Mouse (Mus musculus): ENCODE measurements around the gene Plac9a. TPM values are rescaled to one million over a fixed set of nuclear protein-coding genes. Genes with fewer than 3 reads are reported as not detected.
"Not testable (repeated sequence)": the region's sequence is repeated elsewhere in the genome, so short reads cannot be mapped to it uniquely, and the experiment has no call there.

Gene Plac9a
- polyA plus RNA-seq, 1 experiment from 2014 or later = not detected

DNA sequence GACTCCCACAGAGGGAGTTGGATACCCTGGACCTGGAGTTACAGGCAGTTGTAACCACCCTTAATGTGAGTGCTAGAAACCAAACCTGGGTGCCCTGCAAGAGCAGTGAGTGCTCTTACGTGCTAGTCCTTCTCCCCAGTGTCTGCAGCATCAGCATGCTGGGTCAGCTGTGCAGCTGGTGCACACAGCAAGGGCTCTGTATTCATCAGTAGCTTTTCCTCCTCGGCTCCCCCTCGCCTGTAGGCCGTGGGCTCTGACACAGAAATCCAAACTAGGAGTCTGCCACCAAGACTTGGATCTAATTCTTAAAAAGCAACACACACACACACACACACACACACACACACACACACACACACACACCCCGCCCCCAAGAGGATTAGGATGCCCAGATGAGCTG, 2.3 kb upstream of the Plac9a start:
- not testable (repeated sequence) for H3K27me3 ChIP-seq (replicated peaks; ENCODE audit: control insufficient read depth, insufficient read depth, low read length); H3K4me3 ChIP-seq (ENCODE audit: low read depth, low read length); DNase-seq (ENCODE audit: low spot score); H3K4me1 ChIP-seq (ENCODE audit: control insufficient read depth, insufficient read depth, low read length); H3K9me3 ChIP-seq (ENCODE audit: control insufficient read depth, low read length); H3K4me2 ChIP-seq (ENCODE audit: low read depth, low read length); H3K36me3 ChIP-seq (ENCODE audit: control insufficient read depth, insufficient read depth, low read length); H3K9ac ChIP-seq (ENCODE audit: low read depth, low read length); H3K27ac ChIP-seq (replicated peaks; ENCODE audit: low read depth, low read length)
- WGBS = no CpG with 5 or more reads among the region's 5 CpGs
- peak; percentile 72; the same call in 1 of the 2 replicates for ATAC-seq (ENCODE audit: low read depth)

DNA sequence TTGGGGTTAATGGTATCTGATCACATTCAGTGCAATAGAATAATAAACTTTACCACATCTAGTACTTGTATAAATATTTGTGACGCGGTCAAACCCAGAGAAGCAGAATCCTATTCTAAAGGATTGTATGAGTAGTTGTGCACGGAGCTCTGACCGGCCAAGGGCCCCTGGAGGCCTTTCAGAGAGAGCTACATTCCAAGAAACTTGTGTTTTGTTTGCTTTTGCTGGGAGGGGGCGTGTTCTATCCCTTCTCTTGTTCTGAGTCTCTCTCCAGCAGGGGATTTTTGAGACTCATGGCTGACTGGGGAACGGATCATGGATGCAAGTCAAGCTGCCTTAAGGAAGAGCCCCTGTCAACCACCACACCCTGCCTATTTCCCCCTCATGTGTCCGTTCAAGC, 7.2 kb downstream of the Plac9a start:
- not testable (repeated sequence) for H3K4me2 ChIP-seq (ENCODE audit: low read depth, low read length); H3K9ac ChIP-seq (ENCODE audit: low read depth, low read length); H3K4me1 ChIP-seq (ENCODE audit: control insufficient read depth, insufficient read depth, low read length); H3K36me3 ChIP-seq (ENCODE audit: control insufficient read depth, insufficient read depth, low read length); DNase-seq (ENCODE audit: low spot score); H3K4me3 ChIP-seq (ENCODE audit: low read depth, low read length); H3K27ac ChIP-seq (replicated peaks; ENCODE audit: low read depth, low read length); H3K27me3 ChIP-seq (replicated peaks; ENCODE audit: control insufficient read depth, insufficient read depth, low read length); H3K9me3 ChIP-seq (ENCODE audit: control insufficient read depth, low read length)
- WGBS = no CpG with 5 or more reads among the region's 7 CpGs
- 0 out of 2 replicates have a peak, but pooled peaks have one; percentile 47 for ATAC-seq (ENCODE audit: low read depth)

DNA sequence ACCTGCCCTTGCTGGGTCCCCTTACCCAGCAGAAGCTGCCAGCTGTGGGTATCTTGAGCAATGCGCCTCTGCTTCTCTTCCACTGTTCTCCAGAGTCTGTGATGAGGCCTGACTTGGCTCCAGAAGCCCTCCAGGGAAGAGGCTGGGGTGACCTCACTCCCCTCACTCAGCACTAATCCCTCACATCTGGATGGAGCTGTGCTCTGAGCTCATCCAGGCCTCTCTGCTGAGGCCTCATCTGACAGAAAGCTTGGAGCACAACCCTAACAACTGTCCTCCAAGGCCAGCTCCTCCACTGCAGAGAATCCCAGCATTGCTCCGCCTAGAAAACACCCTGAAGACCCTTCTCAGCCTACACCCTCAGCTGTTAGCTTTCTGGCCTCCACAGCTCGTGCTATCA, 8.3 kb downstream of the Plac9a start:
- not testable (repeated sequence) for H3K27me3 ChIP-seq (replicated peaks; ENCODE audit: control insufficient read depth, insufficient read depth, low read length); H3K9ac ChIP-seq (ENCODE audit: low read depth, low read length); DNase-seq (ENCODE audit: low spot score); H3K36me3 ChIP-seq (ENCODE audit: control insufficient read depth, insufficient read depth, low read length); H3K27ac ChIP-seq (replicated peaks; ENCODE audit: low read depth, low read length); H3K4me1 ChIP-seq (ENCODE audit: control insufficient read depth, insufficient read depth, low read length); H3K9me3 ChIP-seq (ENCODE audit: control insufficient read depth, low read length); H3K4me3 ChIP-seq (ENCODE audit: low read depth, low read length); H3K4me2 ChIP-seq (ENCODE audit: low read depth, low read length)
- WGBS = no CpG with 5 or more reads among the region's 3 CpGs
- peak; percentile 87 for ATAC-seq (ENCODE audit: low read depth)

DNA sequence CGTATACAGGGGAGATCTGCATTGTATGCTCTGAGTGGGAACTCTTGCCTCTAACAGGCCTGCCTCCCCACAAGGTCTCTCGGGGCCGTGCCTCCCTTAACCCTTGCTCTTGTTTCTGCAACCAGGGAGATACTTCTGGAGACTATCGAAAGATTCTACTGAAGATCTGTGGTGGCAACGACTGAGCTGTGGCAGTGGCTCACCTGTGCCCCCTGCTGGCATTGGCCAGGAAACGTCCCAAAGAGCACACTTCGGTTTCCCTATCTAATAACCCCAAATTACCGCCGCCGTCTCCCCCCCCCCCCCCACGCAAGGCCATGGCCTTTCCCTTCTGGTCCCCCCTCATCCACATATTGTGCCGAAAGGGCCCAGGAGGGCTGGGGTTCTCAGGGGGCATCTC, 17.0 kb downstream of the Plac9a start:
- DNase-seq (ENCODE audit: low spot score); H3K9me3 ChIP-seq (ENCODE audit: control insufficient read depth, low read length); H3K36me3 ChIP-seq (ENCODE audit: control insufficient read depth, insufficient read depth, low read length); H3K9ac ChIP-seq (ENCODE audit: low read depth, low read length); ATAC-seq (ENCODE audit: low read depth); H3K27ac ChIP-seq (replicated peaks; ENCODE audit: low read depth, low read length); H3K4me2 ChIP-seq (ENCODE audit: low read depth, low read length); H3K27me3 ChIP-seq (replicated peaks; ENCODE audit: control insufficient read depth, insufficient read depth, low read length); H3K4me1 ChIP-seq (ENCODE audit: control insufficient read depth, insufficient read depth, low read length); H3K4me3 ChIP-seq (ENCODE audit: low read depth, low read length): not testable (repeated sequence)
- WGBS = no CpG with 5 or more reads among the region's 12 CpGs

DNA sequence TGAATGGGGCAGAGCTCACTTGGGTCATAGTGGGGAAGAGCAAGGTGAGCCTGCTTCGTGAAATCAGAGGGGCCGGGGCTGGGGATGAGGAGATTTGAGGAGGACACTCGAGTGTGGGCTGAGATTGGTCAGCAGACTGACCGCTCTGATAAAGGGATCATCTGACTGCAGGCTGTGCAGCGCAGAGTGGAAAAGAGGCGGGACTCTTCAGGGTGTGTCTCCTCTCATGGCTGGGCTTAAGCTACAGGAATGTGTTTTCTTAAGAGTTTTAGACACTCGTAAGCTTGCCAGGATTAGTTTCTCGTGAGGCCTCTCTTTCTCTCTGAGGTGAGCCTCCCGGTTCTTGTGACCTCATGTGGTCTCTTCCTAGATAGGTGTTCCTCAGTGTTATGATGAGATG, 21.1 kb downstream of the Plac9a start:
- no CpG with 5 or more reads among the region's 9 CpGs for WGBS
- H3K9ac ChIP-seq (ENCODE audit: low read depth, low read length); H3K36me3 ChIP-seq (ENCODE audit: control insufficient read depth, insufficient read depth, low read length); H3K4me1 ChIP-seq (ENCODE audit: control insufficient read depth, insufficient read depth, low read length); DNase-seq (ENCODE audit: low spot score); H3K4me2 ChIP-seq (ENCODE audit: low read depth, low read length); H3K9me3 ChIP-seq (ENCODE audit: control insufficient read depth, low read length); H3K27me3 ChIP-seq (replicated peaks; ENCODE audit: control insufficient read depth, insufficient read depth, low read length); H3K27ac ChIP-seq (replicated peaks; ENCODE audit: low read depth, low read length); H3K4me3 ChIP-seq (ENCODE audit: low read depth, low read length): not testable (repeated sequence)
- ATAC-seq (ENCODE audit: low read depth) = peak; percentile 47

DNA sequence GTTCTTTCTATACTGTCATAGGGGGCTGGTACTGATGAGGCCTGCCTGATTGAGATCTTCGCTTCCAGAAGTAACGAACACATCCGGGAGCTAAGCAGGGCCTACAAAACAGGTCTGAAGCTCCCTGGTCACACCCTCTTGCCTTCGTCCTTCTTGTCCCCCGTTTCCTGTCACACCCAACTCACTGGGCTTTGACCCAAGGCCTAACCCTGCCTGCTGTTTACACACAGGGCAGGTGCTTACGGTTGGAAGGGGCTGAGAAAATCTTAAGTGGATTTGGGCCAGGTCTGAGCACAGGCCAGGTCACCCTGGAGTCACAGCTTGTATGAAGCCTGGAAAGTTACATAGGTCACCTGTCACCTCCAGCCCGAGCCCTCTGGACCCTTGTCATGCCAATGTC, 26.3 kb downstream of the Plac9a start:
- not testable (repeated sequence) for H3K4me2 ChIP-seq (ENCODE audit: low read depth, low read length); H3K36me3 ChIP-seq (ENCODE audit: control insufficient read depth, insufficient read depth, low read length); H3K27ac ChIP-seq (replicated peaks; ENCODE audit: low read depth, low read length); H3K27me3 ChIP-seq (replicated peaks; ENCODE audit: control insufficient read depth, insufficient read depth, low read length); H3K9ac ChIP-seq (ENCODE audit: low read depth, low read length); DNase-seq (ENCODE audit: low spot score); H3K4me1 ChIP-seq (ENCODE audit: control insufficient read depth, insufficient read depth, low read length); H3K9me3 ChIP-seq (ENCODE audit: control insufficient read depth, low read length); ATAC-seq (ENCODE audit: low read depth); H3K4me3 ChIP-seq (ENCODE audit: low read depth, low read length)
- WGBS = no CpG with 5 or more reads among the region's 7 CpGs

DNA sequence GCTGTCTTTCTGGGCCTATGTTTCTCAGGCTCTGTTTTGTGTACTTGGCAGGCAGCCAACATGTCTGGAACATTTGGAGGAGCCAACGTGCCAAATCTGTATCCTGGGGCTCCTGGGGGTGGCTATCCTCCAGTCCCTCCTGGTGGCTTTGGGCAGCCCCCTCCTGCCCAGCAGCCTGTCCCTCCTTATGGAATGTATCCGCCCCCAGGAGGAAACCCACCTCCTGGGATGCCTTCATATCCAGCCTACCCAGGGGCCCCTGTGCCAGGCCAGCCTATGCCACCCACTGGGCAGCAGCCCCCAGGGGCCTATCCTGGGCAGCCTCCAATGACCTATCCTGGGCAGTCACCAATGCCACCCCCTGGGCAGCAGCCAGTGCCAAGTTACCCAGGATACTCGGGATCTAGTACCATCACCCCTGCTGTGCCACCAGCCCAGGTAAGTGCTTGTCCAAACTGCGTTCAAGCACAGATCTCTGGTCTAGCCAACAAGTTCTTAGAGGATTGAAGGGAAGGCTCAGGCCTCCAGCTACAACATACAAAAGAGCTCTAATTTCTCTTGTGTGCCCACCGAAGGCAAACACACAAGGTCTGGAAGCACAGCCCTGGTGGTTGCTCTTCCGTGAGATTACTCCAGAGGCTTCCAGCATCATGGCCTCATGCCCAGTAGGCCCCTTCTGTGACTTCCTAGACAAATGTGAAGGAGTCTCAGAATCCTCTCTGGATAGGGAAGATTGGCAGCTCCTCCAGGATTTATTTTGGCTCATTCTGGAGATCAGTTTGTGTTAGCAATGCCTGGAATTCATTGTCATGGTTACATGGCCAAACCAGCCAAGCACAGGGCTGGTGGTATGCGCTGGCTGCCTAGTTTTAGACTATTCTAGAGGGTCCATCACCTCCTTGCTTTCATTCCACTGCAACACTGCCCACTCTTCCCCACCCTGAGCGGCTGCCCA, 30.2 kb downstream of the Plac9a start:
- Histone ChIP-seq H3K9ac (ENCODE audit: low read depth, low read length) (no peak overlapping the region), H3K4me1 (ENCODE audit: control insufficient read depth, insufficient read depth, low read length) (peaks cover 7% of the 10 kb centered on the region; the same call in 1 of the 2 replicates)
- peak; percentile 56 for ATAC-seq (ENCODE audit: low read depth)

DNA sequence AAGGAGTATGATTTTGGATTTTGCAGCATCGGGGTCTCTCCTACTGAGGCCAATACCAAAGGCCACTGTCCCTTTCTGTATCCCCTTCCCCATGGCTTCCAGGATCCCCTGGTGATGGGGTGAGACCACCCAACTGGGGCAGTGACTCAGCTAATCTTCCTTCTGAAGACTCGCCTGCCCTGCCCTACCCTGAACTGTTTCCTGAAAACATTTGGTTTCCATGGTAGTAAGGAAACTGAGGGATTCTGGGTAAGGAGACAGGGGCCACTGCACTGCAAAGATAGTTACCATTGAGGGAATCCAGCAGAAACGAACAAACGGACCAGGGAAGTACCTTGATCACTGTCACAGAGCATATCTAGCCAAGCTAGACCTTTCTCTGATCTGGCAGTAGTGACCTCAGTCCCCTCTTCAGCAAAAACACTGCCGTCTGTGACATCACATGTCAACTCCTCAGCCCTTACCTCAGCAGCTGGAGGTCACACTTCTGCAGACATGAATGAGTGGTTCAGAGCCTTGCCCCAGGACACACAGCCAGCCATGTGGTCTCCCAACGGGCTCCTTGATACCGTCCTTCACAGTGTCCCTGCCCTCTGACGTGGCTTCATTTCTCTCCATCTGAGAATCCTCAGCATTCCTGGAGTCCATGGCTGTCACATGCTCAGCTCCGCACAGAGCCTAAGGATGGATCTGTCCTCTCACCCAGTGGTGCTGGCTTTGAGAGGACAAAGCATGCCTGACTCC, 33.6 kb downstream of the Plac9a start:
- Histone ChIP-seq H3K27me3 (replicated peaks; ENCODE audit: control insufficient read depth, insufficient read depth, low read length) (no peaks in the 10 kb centered on the region), H3K9ac (ENCODE audit: low read depth, low read length) (no peak overlapping the region), H3K4me1 (ENCODE audit: control insufficient read depth, insufficient read depth, low read length) (peaks cover 7% of the 10 kb centered on the region; the same call in 1 of the 2 replicates), H3K36me3 (ENCODE audit: control insufficient read depth, insufficient read depth, low read length) (no peaks in the 10 kb centered on the region), H3K27ac (replicated peaks; ENCODE audit: low read depth, low read length) (no peak overlapping the region), H3K4me2 (ENCODE audit: low read depth, low read length) (no peak overlapping the region), H3K4me3 (ENCODE audit: low read depth, low read length) (no peak overlapping the region), H3K9me3 (ENCODE audit: control insufficient read depth, low read length) (no peaks in the 10 kb centered on the region)
- no peak for DNase-seq (ENCODE audit: low spot score)
- no peak for ATAC-seq (ENCODE audit: low read depth)
- 57% methylated on average over 9 of the region's 9 CpGs for WGBS

More for the DNA sequence above, 30.2 kb downstream of the Plac9a start:
- no peaks in the 10 kb centered on the region for H3K27me3 ChIP-seq (replicated peaks; ENCODE audit: control insufficient read depth, insufficient read depth, low read length)
- no peak overlapping the region for H3K4me3 ChIP-seq (ENCODE audit: low read depth, low read length)
- H3K36me3 ChIP-seq (ENCODE audit: control insufficient read depth, insufficient read depth, low read length) = no peaks in the 10 kb centered on the region
- H3K9me3 ChIP-seq (ENCODE audit: control insufficient read depth, low read length) = no peaks in the 10 kb centered on the region
- 56% methylated on average over 7 of the region's 8 CpGs for WGBS
- DNase-seq (ENCODE audit: low spot score) = peak; percentile 81
- H3K27ac ChIP-seq (replicated peaks; ENCODE audit: low read depth, low read length) = peak overlapping the region; percentile 58
- no peak overlapping the region for H3K4me2 ChIP-seq (ENCODE audit: low read depth, low read length)

Measured in embryonic facial prominence, embryonic 14.5 days (tissue).